Mouse (Mus musculus) heart, embryonic 15.5 days (tissue): ENCODE results near the gene Scgb1b19. TPM values are rescaled to one million over a fixed set of nuclear protein-coding genes. Genes with fewer than 3 reads are reported as not detected.
"Not testable (repeated sequence)": the region's sequence is repeated elsewhere in the genome, so short reads cannot be mapped to it uniquely, and the experiment has no call there.

Experiments
- ATAC-seq: fragments of 200-750 bp; cut with Nextera tagmentation; replicated peaks from 2 replicates; pipeline ENCODE4 v1.8.0; 2017; ENCODE audit warnings: low read depth, moderate TSS enrichment; ENCODE audit not compliant: insufficient number of reproducible peaks, insufficient read depth, low FRiP score
- H3K27ac ChIP-seq: fragments of 300-500 bp; sonication (generic); 2 replicates; pipeline ENCODE4 v1.5.1; 2015; ENCODE audit warnings: mild to moderate bottlenecking, inconsistent platforms
- H3K27me3 ChIP-seq: fragments of 300-500 bp; sonication (generic); 2 replicates; pipeline ENCODE4 v1.6.1; 2015; ENCODE audit warnings: inconsistent platforms
- H3K36me3 ChIP-seq: fragments of 300-500 bp; sonication (generic); 2 replicates; pipeline ENCODE4 v1.6.1; 2015; ENCODE audit warnings: mild to moderate bottlenecking, inconsistent platforms
- H3K4me1 ChIP-seq: fragments of 300-500 bp; sonication (generic); replicated peaks from 2 replicates; pipeline ENCODE4 v1.6.1; 2015; ENCODE audit warnings: inconsistent platforms
- H3K4me2 ChIP-seq: fragments of 300-500 bp; sonication (generic); 2 replicates; pipeline ENCODE4 v1.6.1; 2015; ENCODE audit warnings: inconsistent platforms, mild to moderate bottlenecking, moderate library complexity
- H3K4me3 ChIP-seq: fragments of 300-500 bp; sonication (generic); 2 replicates; pipeline ENCODE4 v1.5.1; 2015; ENCODE audit warnings: mild to moderate bottlenecking, inconsistent platforms
- H3K9ac ChIP-seq: fragments of 300-500 bp; sonication (generic); 2 replicates; pipeline ENCODE4 v1.6.1; 2015; ENCODE audit warnings: mild to moderate bottlenecking, inconsistent platforms
- H3K9me3 ChIP-seq: fragments of 300-500 bp; sonication (generic); replicated peaks from 2 replicates; pipeline ENCODE4 v1.6.1; 2016; ENCODE audit warnings: inconsistent platforms
- WGBS: fragments of 180-500 bp; shearing (Covaris S2); methylation state at CpG from one replicate; pipeline ENCODE4 v1.1.7; 2015; ENCODE audit warnings: mixed read lengths; 5-methylcytosine and 5-hydroxymethylcytosine counted together
- polyA plus RNA-seq: library from polyadenylated mRNA; unstranded; fragments of >200 nt; fragmentation: Nextera tagmentation; extraction: Ambion mirVana; gene quantifications from 2 replicates; pipeline ENCODE4 v1.2.1, GENCODE M21; 2015

The Scgb1b19 gene
- not detected in 2 replicates for polyA plus RNA-seq

GRCm38 (mm10) chr7:33286991-33287390 is at the start of gene Scgb1b19:
Scgb1b19 (plus strand) TSS chr7:33287291.
- not testable (repeated sequence) for H3K4me1 ChIP-seq, ATAC-seq, H3K27me3 ChIP-seq, H3K4me3 ChIP-seq, H3K4me2 ChIP-seq, H3K27ac ChIP-seq, H3K36me3 ChIP-seq, H3K9ac ChIP-seq, H3K9me3 ChIP-seq
- WGBS = 55% methylated on average over 3 of the region's 3 CpGs

- H3K4me2 ChIP-seq, H3K9me3 ChIP-seq, H3K27ac ChIP-seq, H3K36me3 ChIP-seq, ATAC-seq, H3K4me3 ChIP-seq, H3K9ac ChIP-seq, H3K27me3 ChIP-seq, H3K4me1 ChIP-seq: not testable (repeated sequence)
Observed at GRCm38 (mm10) chr7:33280238-33280637, 6.9 kb upstream of the Scgb1b19 start, which contains the start of gene Scgb2b19. Scgb2b19 (minus strand) TSS chr7:33280338.

Other genes starting within 250 kb of the Scgb1b19 start
- not detected in 2 replicates for gene Scgb2b17, start 230.7 kb upstream of the Scgb1b19 start, polyA plus RNA-seq
- gene Scgb1b17, start 223.8 kb upstream of the Scgb1b19 start, polyA plus RNA-seq = not detected in 2 replicates
- not detected in 2 replicates for gene Scgb2b18, start 113.4 kb upstream of the Scgb1b19 start, polyA plus RNA-seq
- gene Scgb1b18, start 101.7 kb upstream of the Scgb1b19 start, polyA plus RNA-seq = not detected in 2 replicates
- not detected in 2 replicates for gene Scgb2b19, start 7.0 kb upstream of the Scgb1b19 start, polyA plus RNA-seq
- gene Scgb2b20, start 79.0 kb downstream of the Scgb1b19 start, polyA plus RNA-seq = not detected in 2 replicates
- not detected in 2 replicates for gene Scgb1b20, start 85.9 kb downstream of the Scgb1b19 start, polyA plus RNA-seq
- not detected in 2 replicates for gene Scgb2b21, start 233.2 kb downstream of the Scgb1b19 start, polyA plus RNA-seq